Mouse (Mus musculus): ENCODE measurements around the gene Ing3.

DNA sequence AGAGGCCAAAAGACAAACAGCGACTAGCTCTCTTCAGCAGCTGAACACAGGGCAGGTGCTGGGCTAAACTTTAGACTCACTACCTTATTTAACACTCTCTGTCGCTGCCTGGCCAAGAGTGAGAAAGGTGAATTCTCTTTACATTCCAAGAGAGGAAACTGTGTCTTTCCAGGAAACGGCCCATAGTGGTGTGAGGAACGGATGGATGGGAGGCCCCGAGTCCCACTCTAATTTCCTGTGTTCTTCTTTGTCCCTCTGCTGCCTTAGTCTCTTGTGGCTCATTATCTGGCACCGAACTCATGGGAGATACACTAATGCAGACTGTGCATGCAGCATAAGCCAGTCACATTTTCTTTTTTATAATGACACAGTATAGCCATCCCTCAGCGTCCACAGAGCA is 68.3 kb downstream of the Ing3 start:
- TF ChIP-seq CTCF (conservative IDR thresholded peaks at IDR 0.05; ENCODE audit: insufficient read depth, insufficient read length, low read depth, low read length) (no peak), POLR2A (IDR thresholded peaks at IDR 0.05; ENCODE audit: low read depth, low read length) (no peak)
